Mouse (Mus musculus) urinary bladder, postnatal 4 days (tissue): ENCODE data around the gene Hsd17b2.
"Not testable (repeated sequence)": the region's sequence is repeated elsewhere in the genome, so short reads cannot be mapped to it uniquely, and the experiment has no call there.

ENCODE experiments used
- DNase-seq, 2 experiments: peaks; one replicate each; pipeline ENCODE4 v3.0.0; 2021 to 2022; ENCODE audit warnings: low spot score in 2 of 2

Hsd17b2 gene

DNA sequence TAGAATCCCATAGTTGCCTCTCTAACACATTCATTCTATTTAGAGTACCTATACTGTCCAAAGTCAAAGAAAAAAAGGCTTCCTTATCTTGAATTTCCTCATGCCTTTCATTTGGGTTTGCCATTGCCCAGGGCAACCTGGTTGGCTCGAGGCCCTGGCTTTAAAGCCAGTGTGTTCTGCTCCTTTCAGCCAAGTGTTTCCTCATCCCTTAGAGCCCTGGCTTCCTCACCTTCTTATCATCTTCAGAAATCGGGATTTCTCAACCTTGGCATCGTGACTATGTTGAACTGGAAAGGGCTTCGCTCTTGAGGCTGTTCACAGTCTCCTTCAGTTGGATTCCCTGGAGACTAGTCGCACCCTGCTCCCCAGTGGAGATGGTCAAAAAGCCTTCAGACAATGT is 12.9 kb downstream of the Hsd17b2 start:
- no peak for DNase-seq

DNA sequence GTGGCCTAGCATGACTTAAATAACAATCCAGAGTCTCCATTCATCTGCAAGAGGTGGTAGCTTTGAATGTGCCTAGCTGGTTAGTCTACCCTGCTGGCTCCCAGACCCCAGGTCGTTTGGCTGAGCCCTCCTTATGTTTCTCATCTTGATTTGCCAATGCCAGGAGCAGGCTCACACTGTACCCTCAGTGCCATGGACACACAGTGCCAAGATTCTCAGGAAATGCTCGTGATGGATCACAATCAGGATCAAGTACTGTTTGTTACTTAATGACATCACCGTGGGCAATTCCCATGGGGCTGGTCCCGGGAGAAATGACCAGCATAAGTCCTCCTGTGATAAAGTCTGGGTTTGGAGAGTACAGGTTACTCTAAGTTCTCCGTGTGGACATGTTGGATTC is 14.2 kb downstream of the Hsd17b2 start:
- DNase-seq, result no peak

DNA sequence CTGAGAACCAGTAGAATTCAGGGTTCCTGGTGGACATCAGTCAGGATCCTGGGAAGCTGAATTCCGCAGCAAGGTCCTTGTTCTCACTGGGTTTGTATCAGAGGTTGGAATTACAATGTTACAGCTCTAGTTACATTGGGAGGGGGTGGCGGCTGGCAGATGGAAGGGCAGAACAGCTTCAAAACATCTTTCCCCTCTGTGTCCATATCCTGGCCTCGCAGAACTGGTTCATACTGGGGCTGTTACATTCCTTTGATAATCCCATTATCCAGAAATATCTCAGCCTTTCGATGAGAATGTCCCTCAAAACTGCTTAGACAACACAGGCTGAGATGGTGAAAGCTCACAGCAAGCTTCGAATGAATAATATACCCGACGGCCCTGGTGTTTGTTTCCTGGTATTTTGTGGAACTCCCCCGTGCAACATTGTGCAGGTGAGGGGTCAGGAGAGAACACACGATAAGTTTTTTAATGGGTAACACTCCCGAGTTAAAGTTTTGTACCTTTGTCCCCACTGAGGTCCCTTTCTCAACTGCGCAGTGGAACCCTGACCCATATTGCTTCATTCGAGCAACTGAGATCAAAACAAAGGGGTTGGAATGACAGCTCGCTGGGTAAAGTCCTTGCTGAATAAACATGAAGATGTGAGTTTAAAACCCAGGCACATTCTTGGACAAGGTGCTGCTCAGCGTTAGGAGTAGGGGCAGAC is 16.6 kb downstream of the Hsd17b2 start:
- DNase-seq, result no peak

DNA sequence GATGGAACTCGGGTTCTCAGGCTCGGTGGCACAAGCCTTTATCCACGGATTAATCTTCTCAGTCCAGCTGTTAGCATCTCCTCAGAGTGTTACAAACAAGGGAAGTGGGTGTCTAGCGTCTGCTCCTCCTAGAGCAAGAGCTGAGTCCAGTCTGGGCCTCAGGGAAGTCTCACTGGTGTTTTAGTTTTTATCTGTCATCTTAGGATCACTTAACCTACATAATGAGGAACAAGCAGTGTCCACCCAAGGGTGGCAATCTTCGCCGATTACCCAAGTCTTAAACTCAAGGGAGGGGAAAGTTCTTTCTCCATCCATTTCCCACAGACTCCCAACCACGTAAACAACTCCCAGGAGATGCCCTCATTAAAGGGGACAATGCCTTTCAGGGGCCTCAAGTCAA is 24.8 kb downstream of the Hsd17b2 start:
- no peak for DNase-seq

DNA sequence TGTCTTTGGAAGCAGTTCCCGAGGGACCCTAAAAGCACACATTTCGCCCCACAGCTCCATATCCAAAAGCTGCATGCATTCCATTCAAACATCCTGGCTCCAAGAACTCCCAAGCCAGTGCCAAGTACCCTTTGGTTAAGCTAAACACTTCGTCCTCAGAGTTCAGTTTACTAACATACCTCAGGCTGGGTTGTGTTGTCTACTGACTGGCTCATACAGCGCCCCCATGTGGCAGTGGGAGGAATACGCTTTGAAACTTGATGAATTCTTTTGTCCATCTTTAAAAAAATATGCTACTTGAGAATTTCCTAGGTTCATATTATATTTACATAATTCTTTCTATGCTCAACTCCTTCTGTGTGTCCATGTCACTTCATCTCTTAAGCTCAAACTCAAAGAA is 25.9 kb downstream of the Hsd17b2 start:
- no peak for DNase-seq

DNA sequence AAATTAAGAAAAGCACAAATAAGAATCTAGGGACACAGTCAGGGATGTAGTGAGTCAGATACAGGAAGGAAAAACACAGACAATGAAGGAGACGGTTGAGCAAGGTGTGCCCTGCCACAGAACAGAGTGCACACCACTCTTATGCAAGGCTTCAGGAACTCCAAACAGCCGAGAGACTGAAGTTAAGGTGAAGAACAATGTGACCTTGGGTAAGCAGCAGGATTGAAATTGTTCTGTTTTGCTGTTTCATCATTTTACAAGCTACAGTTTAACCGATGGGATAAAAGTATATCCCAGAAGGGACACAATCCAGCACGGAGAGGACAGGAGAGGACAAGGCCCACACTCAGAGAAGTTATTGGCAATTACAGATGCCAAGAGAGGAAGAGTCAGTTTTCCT is 26.5 kb downstream of the Hsd17b2 start:
- DNase-seq, result no peak

DNA sequence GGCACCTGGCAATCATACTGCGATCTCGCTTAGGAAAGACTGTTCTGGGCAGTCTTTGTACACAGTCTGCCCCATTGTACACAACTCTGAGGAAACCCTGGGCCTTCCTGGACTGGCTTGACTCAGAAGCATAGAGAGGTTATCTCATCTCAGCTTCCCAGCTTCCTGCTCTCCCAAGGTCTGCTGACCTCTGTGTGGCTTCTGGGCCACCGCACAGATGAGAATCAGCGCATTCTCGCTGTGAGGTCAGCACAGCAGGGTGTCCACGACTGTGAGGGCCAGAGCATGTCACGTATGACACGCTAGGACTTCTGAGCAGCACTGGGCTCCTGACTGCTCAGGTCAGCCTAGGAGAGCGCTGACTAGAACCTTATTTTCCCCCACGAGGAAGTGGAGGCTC is 29.3 kb downstream of the Hsd17b2 start:
- DNase-seq, result no peak

DNA sequence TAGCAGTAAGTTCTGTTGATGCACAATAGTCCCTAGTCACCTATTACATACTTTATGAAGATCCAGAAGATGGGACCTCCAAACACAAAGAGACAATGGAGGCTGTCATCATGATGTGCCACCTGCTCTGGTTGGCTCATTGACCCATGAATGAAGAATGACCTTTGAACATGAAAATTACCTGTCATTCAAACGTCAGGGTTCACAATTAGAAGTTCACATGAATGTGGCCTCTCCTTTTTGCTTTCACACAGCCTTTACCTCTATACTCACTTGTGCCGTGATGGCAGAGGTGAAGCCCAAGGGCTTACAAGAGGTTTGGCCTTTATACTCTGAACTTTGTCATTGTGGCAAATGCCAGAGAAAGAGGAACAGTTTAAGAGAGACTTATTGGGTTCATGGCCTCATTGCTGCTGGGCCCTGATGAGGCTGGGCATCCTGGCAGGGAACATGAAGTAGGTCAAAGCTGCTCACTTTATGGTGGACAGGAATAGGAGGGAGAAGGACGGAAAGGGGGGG is 35.0 kb downstream of the Hsd17b2 start:
- DNase-seq, result no peak

DNA sequence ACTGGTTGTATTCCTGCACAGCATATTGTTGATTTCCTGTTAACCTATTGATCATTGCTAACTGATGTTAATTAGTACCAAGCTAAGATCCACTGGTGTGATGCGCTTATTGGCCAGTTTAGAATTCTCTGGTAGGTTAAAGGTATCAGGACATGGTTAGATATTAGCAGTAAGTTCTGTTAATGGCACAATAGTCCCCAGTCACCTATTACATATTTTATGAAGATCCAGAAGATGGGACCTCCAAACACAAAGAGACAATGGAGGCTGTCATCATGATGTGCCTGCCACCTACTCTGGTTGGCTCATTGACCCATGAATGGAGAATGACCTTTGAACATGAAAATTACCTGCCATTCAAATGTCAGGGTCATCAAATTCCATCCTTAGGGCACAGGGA is 36.5 kb downstream of the Hsd17b2 start:
- not testable (repeated sequence) for DNase-seq

DNA sequence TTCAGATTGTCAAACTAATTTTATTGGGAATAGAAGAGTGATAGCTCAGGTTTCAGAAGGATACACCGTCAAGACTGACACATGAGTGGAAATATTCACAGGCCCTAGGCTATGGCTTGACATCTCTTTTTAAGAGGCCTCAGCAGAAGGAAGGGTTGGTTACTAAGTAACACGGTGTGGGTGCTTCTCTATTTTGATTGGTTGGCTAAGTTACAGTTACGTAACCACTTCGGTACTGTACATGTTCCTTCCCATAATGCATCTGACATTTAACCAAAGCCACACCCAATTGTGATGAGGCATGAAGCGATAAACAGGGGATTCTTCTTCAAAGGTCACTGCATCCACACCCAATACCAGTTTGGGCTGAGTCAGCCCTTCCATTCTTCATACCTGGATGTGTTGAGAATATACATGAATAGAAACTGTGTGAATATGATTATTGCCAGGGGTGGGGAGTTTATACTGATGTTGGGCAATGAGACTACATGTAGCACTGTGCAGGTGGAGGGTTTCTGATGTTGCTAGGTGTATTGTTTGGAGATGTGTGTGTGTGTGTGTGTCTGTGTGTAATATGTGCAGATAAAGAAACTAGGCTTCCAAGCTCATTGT is 38.8 kb downstream of the Hsd17b2 start:
- DNase-seq, result no peak

DNA sequence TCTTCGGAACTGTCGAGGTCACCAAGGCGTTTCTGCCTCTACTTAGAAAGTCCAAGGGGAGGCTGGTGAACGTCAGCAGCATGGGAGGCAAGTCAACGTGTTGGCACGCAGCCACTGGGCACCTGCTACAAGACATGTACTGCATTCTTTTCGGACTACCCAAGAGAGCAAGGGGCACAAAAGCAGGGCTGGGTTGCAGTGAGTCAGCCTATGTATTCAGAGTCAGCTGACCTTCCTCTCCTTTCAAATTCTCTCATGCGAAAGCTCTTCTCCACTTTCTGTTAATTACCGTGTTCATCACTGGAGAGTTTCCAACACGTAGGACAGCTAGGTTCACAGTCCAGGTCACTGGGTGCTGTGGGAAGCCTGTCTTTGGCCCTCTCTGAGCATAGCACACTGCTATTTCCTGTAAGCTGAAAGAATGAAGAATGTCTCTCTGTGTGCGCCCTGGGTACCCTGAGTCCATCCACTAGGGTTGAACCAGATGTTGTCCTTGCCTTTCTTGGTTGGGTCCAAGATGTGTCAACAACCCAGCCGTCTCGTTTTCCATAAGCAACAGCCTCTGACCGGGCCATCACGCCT is 40.8 kb downstream of the Hsd17b2 start:
- no peak for DNase-seq

DNA sequence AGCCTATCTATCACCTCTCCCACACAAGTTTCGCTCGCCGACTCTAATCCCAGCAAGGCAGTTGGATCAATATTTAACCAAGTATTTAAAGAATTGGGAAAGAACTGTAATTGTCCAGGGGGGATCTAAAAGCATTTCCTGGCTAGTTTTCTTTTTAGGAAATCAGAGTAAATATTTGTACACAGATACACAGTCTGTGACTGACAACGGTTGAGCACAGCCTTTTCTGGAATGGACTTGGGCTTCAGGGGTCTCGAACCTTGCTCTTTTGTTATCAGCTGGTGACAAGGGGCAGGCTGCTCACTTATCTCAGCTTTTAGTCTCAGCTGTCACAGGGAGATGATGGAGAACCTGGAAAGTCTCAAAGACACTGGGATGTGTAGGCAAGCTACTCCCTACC is 44.9 kb downstream of the Hsd17b2 start:
- no peak for DNase-seq

DNA sequence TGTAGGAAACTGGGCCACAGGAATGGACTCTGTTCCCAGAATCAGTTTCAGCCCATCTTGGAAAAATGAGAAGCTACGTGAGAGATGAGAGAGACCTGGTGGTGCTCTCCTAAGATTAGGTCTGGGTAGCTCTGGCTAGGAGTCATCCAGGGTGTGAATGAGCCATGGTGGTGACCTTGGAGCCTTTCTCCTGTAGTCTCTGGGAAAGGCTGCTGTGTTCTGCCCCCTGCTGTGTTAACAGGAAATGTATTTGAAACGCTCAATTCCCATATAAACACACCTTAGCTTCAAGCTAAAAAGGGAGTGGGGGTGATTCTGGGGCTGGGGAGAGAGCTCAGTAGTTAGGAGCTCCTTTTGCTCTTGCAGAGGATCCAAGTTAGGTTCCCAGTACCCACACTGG is 45.7 kb downstream of the Hsd17b2 start:
- no peak for DNase-seq

DNA sequence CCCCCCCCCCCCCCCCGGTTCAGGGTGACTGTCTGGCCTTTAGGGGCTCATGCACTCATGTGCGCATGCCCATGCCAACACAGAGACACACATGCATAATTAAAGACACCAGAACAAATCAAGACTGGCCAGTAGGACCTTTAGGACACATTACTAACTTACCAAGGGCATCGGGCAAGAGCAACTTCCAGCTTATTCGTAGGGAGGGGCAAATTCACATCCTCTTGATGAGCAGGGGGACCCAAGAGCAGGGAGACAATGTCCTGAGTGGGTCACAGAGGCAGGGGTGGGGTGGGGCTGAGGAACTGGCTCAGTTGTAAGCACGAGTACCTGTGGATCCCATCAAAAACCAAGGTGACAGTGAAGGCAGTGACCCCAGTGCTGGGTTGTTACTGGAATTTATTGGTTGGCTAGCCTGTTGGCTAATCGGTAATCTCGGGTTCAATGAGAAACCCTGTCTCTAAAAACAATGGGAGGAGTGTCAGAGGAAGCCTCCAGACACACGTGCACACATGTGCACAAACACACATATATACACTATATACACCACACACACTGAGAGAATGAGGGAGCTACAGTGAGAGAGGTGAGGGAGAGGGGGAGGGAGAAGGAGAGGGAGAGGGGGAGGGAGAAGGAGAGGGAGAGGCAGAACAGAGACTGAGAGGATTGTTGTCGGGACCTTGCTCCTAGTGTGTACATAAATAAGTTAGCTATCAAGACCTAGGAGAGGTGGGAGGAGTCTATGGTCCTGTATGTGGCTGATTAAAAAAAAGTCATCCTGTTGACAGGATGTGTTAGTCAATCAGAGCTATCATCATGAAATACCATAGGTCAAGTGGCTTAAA is 46.4 kb downstream of the Hsd17b2 start:
- DNase-seq, result no peak

DNA sequence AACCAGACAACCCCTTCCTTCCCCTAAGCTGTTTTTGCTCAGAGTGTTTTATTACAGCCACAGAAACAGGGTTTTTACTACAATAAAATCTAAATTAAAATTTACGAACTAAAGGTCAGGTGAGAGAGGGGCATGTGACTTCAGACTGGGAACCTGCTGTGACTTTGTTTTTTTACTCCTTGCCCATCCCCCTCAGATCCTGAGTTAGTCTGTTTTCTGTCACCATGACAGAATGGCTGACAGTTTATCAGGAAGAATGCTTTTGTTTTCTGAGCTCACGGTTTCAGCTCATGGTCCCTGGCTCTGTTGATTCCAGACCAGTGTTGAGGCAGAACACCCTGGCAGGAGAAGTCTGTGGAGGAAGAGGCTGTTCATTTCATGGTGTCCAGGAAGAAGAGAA is 47.7 kb downstream of the Hsd17b2 start:
- DNase-seq, result no peak

DNA sequence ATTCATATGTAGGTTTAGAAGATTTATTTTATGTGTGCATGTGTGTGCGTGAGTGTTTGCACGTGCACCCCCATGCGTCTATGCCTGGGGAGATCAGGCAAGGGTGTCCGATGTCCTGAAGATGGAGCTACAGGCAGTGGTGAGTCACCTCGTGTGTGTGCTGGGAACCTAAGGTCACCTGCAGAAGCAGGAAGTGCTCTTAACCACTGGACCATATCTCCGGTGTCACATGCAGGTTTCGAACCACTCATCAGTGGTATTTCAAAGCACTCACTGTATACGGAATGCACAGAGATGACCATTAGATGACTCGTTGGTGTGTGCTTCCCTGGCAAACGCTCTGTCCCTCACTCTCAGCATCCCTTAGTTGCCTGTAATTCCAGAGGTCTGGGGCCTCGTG is 56.2 kb downstream of the Hsd17b2 start:
- no peak for DNase-seq

DNA sequence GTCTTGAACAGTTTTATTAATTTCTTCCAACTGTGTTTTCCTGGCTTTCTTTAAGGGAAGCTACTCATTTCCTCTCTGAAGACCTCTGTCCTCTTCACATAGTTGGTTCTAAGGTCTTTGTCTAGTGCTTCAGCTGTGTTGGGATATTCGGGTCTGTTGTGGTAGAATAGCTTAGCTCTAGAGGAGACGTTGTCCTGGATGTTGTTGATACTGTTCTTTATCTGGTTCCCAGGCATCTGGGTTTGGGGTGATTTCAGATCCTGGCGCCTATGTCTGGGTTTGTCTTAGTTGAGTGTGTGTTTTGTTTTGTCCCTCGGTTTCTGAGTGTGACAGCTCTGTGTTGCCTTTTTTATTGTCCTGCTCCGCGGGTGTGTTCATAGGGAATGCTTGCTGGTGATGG is 61.1 kb downstream of the Hsd17b2 start:
- DNase-seq, result no peak

DNA sequence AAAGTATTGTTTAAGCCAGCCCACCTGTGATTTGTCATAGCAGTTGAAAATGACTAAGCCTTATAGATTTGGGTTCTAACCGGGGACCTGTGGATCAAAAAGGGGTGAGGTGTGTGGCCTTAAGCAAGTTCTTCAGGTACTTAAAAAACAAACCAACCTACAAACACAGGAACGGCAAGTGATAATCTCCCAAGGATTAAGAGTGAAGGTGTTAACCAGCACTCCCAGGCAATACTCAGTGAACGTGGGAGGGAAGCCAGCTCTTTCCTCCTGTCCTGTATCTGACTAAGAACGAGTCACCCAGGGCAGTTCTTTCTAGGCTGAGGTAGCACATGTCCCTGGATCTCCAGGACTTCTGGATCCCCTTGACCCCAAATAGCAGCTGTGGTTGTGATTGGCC is 62.9 kb downstream of the Hsd17b2 start:
- DNase-seq, result no peak

DNA sequence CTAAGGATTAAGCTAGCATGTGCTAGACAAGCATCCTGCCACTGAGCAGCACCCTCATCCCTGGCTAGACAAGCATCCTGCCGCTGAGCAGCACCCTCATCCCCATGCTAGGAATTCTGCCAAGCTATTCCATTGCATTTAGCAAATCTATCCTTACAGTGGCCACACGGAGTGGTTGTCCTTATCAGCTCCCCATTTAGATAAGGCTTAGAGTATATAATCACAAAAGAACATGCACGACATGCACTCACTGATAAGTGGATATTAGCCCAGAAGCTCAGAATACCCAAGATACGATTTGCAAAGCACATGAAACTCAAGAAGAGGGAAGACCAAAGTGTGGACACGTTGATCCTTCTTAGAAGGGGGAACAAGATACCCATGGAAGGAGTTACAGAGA is 64.2 kb downstream of the Hsd17b2 start:
- no peak for DNase-seq

DNA sequence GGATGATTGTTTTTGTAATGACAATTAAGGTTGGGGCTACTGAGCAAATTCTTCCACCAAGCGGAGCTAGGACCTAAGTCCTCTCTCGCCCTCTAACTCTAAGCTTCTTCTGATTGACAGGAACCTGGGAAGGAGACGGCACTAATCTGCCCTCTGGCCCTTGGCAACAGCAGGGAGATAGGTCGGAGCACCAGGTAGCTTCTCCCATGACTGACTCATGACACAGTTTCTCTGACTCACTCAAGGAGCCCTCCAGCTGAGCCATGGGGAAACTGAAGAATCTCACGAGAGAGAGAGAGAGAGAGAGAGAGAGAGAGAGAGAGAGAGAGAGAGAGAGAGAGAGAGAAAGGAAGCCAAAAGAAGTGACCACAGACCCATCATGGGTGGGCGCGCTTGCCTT is 67.3 kb downstream of the Hsd17b2 start:
- no peak for DNase-seq

DNA sequence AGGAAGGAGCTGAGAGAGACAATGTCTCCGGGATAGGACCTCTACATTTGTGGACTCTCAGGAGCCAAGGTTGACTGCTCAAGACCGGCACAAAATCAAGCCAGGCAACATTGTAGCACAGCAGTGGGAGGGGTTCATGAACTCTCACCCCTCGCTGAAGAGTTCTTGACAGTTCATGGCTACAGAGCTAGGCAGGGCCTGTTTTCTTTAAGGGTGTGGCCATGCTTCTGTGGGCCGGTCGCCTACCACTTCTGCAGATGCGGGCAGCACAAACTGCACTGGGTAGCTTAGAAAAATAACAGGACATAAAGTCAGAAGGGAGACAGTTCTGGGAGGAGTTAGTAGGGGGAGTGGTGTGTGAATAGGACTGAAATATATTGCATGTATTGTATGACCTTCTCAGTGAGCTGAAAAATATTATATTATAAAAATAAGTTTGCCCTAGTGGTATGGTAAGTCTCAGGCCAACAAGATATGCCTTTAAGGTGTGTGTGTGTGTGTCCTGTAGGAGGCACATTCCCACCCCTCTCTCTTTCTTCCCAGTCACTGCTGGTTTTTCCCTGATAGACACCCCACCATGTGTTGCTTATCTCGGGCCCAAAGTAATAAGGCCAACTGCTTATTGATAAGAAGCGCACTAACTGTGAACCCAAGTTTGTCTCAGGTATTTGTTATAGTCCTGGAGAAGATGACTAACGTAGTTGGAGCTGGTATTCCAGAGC is 69.6 kb downstream of the Hsd17b2 start:
- no peak for DNase-seq

DNA sequence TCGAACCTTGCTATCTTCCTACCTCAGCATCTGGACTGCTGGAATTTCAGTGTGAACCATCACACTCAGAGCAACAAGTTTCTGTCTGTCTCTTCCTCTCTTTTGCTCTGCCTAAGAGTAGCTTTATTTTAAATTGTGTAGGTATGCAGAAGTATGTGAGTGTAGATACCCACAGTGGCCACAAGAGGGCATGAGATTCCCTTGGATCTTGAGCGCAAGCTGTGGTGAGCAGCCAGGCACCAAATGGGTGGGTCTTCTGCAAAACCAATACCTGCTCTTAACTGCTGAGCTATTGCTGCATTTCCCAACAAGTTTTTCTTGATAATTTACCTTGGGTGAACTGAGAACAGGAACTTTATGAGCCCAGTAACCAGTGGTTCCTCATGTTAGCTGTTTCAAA is 70.4 kb downstream of the Hsd17b2 start:
- DNase-seq, result no peak
